Mouse (Mus musculus) small intestine, adult 2 months (tissue): Measurements from ENCODE around the gene Dnttip2.

Experiments used
- CTCF ChIP-seq: fragments of 200-500 bp; IDR thresholded peaks from 2 replicates; pipeline ENCODE4 v1.5.1; 2012; ENCODE audit warnings: low read depth, mild to moderate bottlenecking, control low read depth, inconsistent platforms, low read length, moderate library complexity, mixed read lengths; ENCODE audit not compliant: insufficient replicate concordance, insufficient read length; ENCODE audit errors: extremely low read depth
- POLR2A ChIP-seq: fragments of 200-500 bp; IDR thresholded peaks from 2 replicates; pipeline ENCODE4 v1.6.1; 2012; ENCODE audit warnings: low read depth, mild to moderate bottlenecking, control low read depth, inconsistent platforms, low read length, moderate library complexity

- TF ChIP-seq POLR2A (no peak), CTCF (no peak)
Measured at GRCm38 (mm10) chr3:122252466-122253253, 21.5 kb upstream of the Dnttip2 start.
